8 mouse cellular contexts compared by ENCODE assay signal in genomic region chr4:118409142-118409900, GRCm38 (mm10). TPM values are rescaled to one million over a fixed set of nuclear protein-coding genes. Genes with fewer than 3 reads are reported as not detected.
DNase-seq lines count a peak whose midpoint lies in the region; ATAC-seq and TF ChIP-seq lines count a peak whose summit lies in the region.

Gene Szt2, minus strand, starts transcription at chr4:118409273.
Gene Med8, plus strand, starts transcription at chr4:118409337.

- ATAC-seq in forebrain, embryonic 13.5 days = peak; percentile 96
- peak; percentile 99 for ATAC-seq in liver, postnatal 0 days
- ATAC-seq in neural tube, embryonic 14.5 days (ENCODE audit: low read depth) = peak; percentile 95

- H3K36me3 ChIP-seq in E14TG2a.4 (ENCODE audit: insufficient read depth, low read length) = peaks cover 60% of the 10 kb centered on the region
- peaks cover 43% of the 10 kb centered on the region for H3K36me3 ChIP-seq in forebrain, embryonic 13.5 days (ENCODE audit: poor library complexity, severe bottlenecking)
- H3K36me3 ChIP-seq in liver, postnatal 0 days (replicated peaks; ENCODE audit: insufficient read depth, low read length) = peaks cover 33% of the 10 kb centered on the region
- H3K36me3 ChIP-seq in neural tube, embryonic 14.5 days (ENCODE audit: control insufficient read depth, insufficient read depth, low read length) = peaks cover 27% of the 10 kb centered on the region

- DNase-seq in c-Kit-positive CD71-positive TER-119-positive erythroid progenitor cells, embryonic 14.5 days (ENCODE audit: low spot score) = peak; percentile 89
- DNase-seq in heart, postnatal 10 days = peak; percentile 94 to 95
- peak; percentile 92 for DNase-seq in large intestine, adult 2 months (ENCODE audit: low read depth, low spot score)
- DNase-seq in liver, postnatal 0 days = peak; percentile 94
- DNase-seq in testis, postnatal 10 days (ENCODE audit: low spot score) = peak; percentile 89

- intact Hi-C loops in heart, postnatal 10 days (cut with DNase I) = loop anchor here (2.0 kb wide), 1 partner anchor 17 kb away; no protein-coding TSS in a partner anchor

- H3K4me3 ChIP-seq in E14TG2a.4 (replicated peaks; ENCODE audit: low read length) = peak within 1 kb of the TSS; percentile 91
- H3K4me3 ChIP-seq in forebrain, embryonic 13.5 days = peak within 1 kb of the TSS; percentile 93
- peak within 1 kb of the TSS; percentile 83 for H3K4me3 ChIP-seq in liver, postnatal 0 days (ENCODE audit: low read depth, low read length)
- H3K4me3 ChIP-seq in neural tube, embryonic 14.5 days (ENCODE audit: low read depth, low read length) = peak within 1 kb of the TSS; percentile 86

- TF ChIP-seq CTCF in E14TG2a.4 (conservative IDR thresholded peaks at IDR 0.05; ENCODE audit: low read length) = no peak
- no peak for TF ChIP-seq CTCF in liver, postnatal 0 days (IDR thresholded peaks at IDR 0.05; ENCODE audit: low read depth)

- peak; percentile 83 for TF ChIP-seq EP300 in liver, postnatal 0 days (IDR thresholded peaks at IDR 0.05; ENCODE audit: low read depth)

- peaks cover 19% of the 10 kb centered on the region for H3K4me1 ChIP-seq in E14TG2a.4 (replicated peaks; ENCODE audit: low read depth, low read length)
- peaks cover 19% of the 10 kb centered on the region for H3K4me1 ChIP-seq in forebrain, embryonic 13.5 days
- peaks cover 9% of the 10 kb centered on the region; the same call in 1 of the 2 replicates for H3K4me1 ChIP-seq in liver, postnatal 0 days (ENCODE audit: insufficient read depth)
- H3K4me1 ChIP-seq in neural tube, embryonic 14.5 days (ENCODE audit: control insufficient read depth, insufficient read depth, low read length) = peaks cover 8% of the 10 kb centered on the region

- no peaks in the 10 kb centered on the region for H3K9me3 ChIP-seq in E14TG2a.4 (ENCODE audit: low read length)
- H3K9me3 ChIP-seq in forebrain, embryonic 13.5 days (replicated peaks) = no peaks in the 10 kb centered on the region
- H3K9me3 ChIP-seq in liver, postnatal 0 days (ENCODE audit: low read length) = no peaks in the 10 kb centered on the region
- H3K9me3 ChIP-seq in neural tube, embryonic 14.5 days (ENCODE audit: control insufficient read depth, low read length) = no peaks in the 10 kb centered on the region

- no peak within 1 kb of the TSS for H3K27ac ChIP-seq in forebrain, embryonic 13.5 days
- peak within 1 kb of the TSS; percentile 93 for H3K27ac ChIP-seq in liver, postnatal 0 days (ENCODE audit: low read depth)
- 0 out of 2 replicates have a peak within 1 kb of the TSS, but pooled peaks have one; percentile 30 for H3K27ac ChIP-seq in neural tube, embryonic 14.5 days (ENCODE audit: low read depth, low read length)

- WGBS in forebrain, embryonic 13.5 days = under 1% methylated on average over 51 of the region's 53 CpGs
- WGBS in large intestine, adult 2 months = under 1% methylated on average over 53 of the region's 53 CpGs
- WGBS in liver, postnatal 0 days (ENCODE audit: insufficient replicate concordance) = under 1% methylated on average over 53 of the region's 53 CpGs
- WGBS in neural tube, embryonic 14.5 days = under 1% methylated on average over 53 of the region's 53 CpGs

- peak within 1 kb of the TSS; percentile 87 for H3K4me2 ChIP-seq in forebrain, embryonic 13.5 days
- H3K4me2 ChIP-seq in liver, postnatal 0 days (ENCODE audit: low read depth, low read length) = peak within 1 kb of the TSS; percentile 77
- peak within 1 kb of the TSS; percentile 64 for H3K4me2 ChIP-seq in neural tube, embryonic 14.5 days (ENCODE audit: low read depth, low read length)

- no peaks in the 10 kb centered on the region for H3K27me3 ChIP-seq in E14TG2a.4 (ENCODE audit: insufficient read depth, low read length)
- H3K27me3 ChIP-seq in forebrain, embryonic 13.5 days = no peaks in the 10 kb centered on the region
- H3K27me3 ChIP-seq in liver, postnatal 0 days (ENCODE audit: insufficient read depth, low read length) = no peaks in the 10 kb centered on the region
- no peaks in the 10 kb centered on the region for H3K27me3 ChIP-seq in neural tube, embryonic 14.5 days (ENCODE audit: control insufficient read depth, insufficient read depth, low read length)

- H3K9ac ChIP-seq in forebrain, embryonic 13.5 days = peak within 1 kb of the TSS; percentile 91
- peak within 1 kb of the TSS; percentile 86 for H3K9ac ChIP-seq in liver, postnatal 0 days (replicated peaks)
- H3K9ac ChIP-seq in neural tube, embryonic 14.5 days (replicated peaks; ENCODE audit: low read depth, low read length) = peak within 1 kb of the TSS; percentile 78

RNA-seq across cellular contexts. Expression of gene Szt2, which starts in this region (rescaled TPM):
- polyA plus RNA-seq in forebrain, embryonic 13.5 days (2015; fragmentation: Nextera tagmentation; extraction: Ambion mirVana) = 10.0 and 12.6 TPM in 2 replicates
- total RNA-seq in heart, postnatal 10 days (2021) = 10 to 100 TPM; 12.8 to 12.9 TPM
- polyA plus RNA-seq in large intestine, adult 2 months (2012; rRNA removed) = 22.5 and 28.0 TPM in 2 replicates
- polyA plus RNA-seq in liver, postnatal 0 days (2015; fragmentation: Nextera tagmentation; extraction: Ambion mirVana) = 1.2 and 1.9 TPM in 2 replicates
- polyA plus RNA-seq in neural tube, embryonic 14.5 days (2014; fragmentation: Nextera tagmentation; extraction: Ambion mirVana) = 13.7 and 14.5 TPM in 2 replicates

RNA-seq across cellular contexts. Expression of gene Med8, which starts in this region (rescaled TPM):
- 143 and 144 TPM in 2 replicates for polyA plus RNA-seq in forebrain, embryonic 13.5 days (2015; fragmentation: Nextera tagmentation; extraction: Ambion mirVana)
- 10 to 100 TPM; 44.3 to 46.2 TPM for total RNA-seq in heart, postnatal 10 days (2021)
- 44.9 and 48.6 TPM in 2 replicates for polyA plus RNA-seq in large intestine, adult 2 months (2012; rRNA removed)
- 55.2 and 59.7 TPM in 2 replicates for polyA plus RNA-seq in liver, postnatal 0 days (2015; fragmentation: Nextera tagmentation; extraction: Ambion mirVana)
- 100 and 103 TPM in 2 replicates for polyA plus RNA-seq in neural tube, embryonic 14.5 days (2014; fragmentation: Nextera tagmentation; extraction: Ambion mirVana)
